Mouse (Mus musculus) retina, embryonic 14.5 days (tissue): ENCODE results near the gene H2-Q7.
A peak's percentile ranks its signal among the peaks of the same experiment; 100 is the strongest.
"Not testable (repeated sequence)": the region's sequence is repeated elsewhere in the genome, so short reads cannot be mapped to it uniquely, and the experiment has no call there.

Experiments
- DNase-seq: peaks from one replicate; pipeline ENCODE4 v3.0.0-alpha.2; 2015; ENCODE audit warnings: low spot score

Gene H2-Q7

GRCm38 (mm10) chr17:35438885-35439284, at the start of gene H2-Q7:
Gene H2-Q7, plus strand, starts transcription at chr17:35439155.
- DNase-seq: peak; percentile 50

GRCm38 (mm10) chr17:35389796-35390195, 49.2 kb upstream of the H2-Q7 start:
- peak; percentile 27 for DNase-seq

- DNase-seq: not testable (repeated sequence)
Measured at GRCm38 (mm10) chr17:35392671-35393070, 46.3 kb upstream of the H2-Q7 start.

- DNase-seq: not testable (repeated sequence)
Measured at GRCm38 (mm10) chr17:35393864-35394800, 44.8 kb upstream of the H2-Q7 start.

GRCm38 (mm10) chr17:35396956-35397355, 42.0 kb upstream of the H2-Q7 start:
- DNase-seq: not testable (repeated sequence)

GRCm38 (mm10) chr17:35413057-35413456, 25.9 kb upstream of the H2-Q7 start:
- DNase-seq: not testable (repeated sequence)

- DNase-seq: not testable (repeated sequence)
Measured at GRCm38 (mm10) chr17:35415273-35416129, 23.5 kb upstream of the H2-Q7 start.

GRCm38 (mm10) chr17:35418772-35419171, 20.2 kb upstream of the H2-Q7 start:
- DNase-seq: no peak

- not testable (repeated sequence) for DNase-seq
Measured at GRCm38 (mm10) chr17:35419564-35419963, 19.4 kb upstream of the H2-Q7 start.

- DNase-seq: peak; percentile 58
Measured at GRCm38 (mm10) chr17:35420206-35420810, 18.6 kb upstream of the H2-Q7 start.

- not testable (repeated sequence) for DNase-seq
Measured at GRCm38 (mm10) chr17:35421331-35421730, 17.6 kb upstream of the H2-Q7 start.

- not testable (repeated sequence) for DNase-seq
Measured at GRCm38 (mm10) chr17:35422360-35422759, 16.6 kb upstream of the H2-Q7 start.

- DNase-seq: not testable (repeated sequence)
Measured at GRCm38 (mm10) chr17:35423131-35423810, 15.7 kb upstream of the H2-Q7 start.

GRCm38 (mm10) chr17:35424106-35424505, 14.8 kb upstream of the H2-Q7 start:
- DNase-seq: not testable (repeated sequence)

GRCm38 (mm10) chr17:35424624-35425416, 14.1 kb upstream of the H2-Q7 start, which contains the start of gene H2-Q6:
Gene H2-Q6, plus strand, starts transcription at chr17:35424850.
- peak; percentile 49 for DNase-seq

GRCm38 (mm10) chr17:35425474-35425873, 13.5 kb upstream of the H2-Q7 start:
- not testable (repeated sequence) for DNase-seq

GRCm38 (mm10) chr17:35428883-35429282, 10.1 kb upstream of the H2-Q7 start:
- DNase-seq: not testable (repeated sequence)

- DNase-seq: not testable (repeated sequence)
Measured at GRCm38 (mm10) chr17:35430671-35431070, 8.3 kb upstream of the H2-Q7 start.

- not testable (repeated sequence) for DNase-seq
Measured at GRCm38 (mm10) chr17:35432167-35432566, 6.8 kb upstream of the H2-Q7 start.

- peak; percentile 14 for DNase-seq
Measured at GRCm38 (mm10) chr17:35434836-35435235, 4.1 kb upstream of the H2-Q7 start.
